Mouse (Mus musculus) liver, postnatal 0 days (tissue): ENCODE results near the gene Siah2. TPM values are rescaled to one million over a fixed set of nuclear protein-coding genes. Genes with fewer than 3 reads are reported as not detected.

Experiments
- ATAC-seq: fragments of 200-750 bp; cut with Nextera tagmentation; 2 replicates; pipeline ENCODE4 v1.8.0; 2017; ENCODE audit warnings: mild to moderate bottlenecking, moderate library complexity
- DNase-seq: peaks from one replicate; pipeline ENCODE4 v3.0.0-alpha.2; 2016
- H3K27ac ChIP-seq: fragments of 300-500 bp; sonication (generic); 2 replicates; pipeline ENCODE4 v1.5.1; 2014; ENCODE audit warnings: antibody characterized with exemption, moderate library complexity, mild to moderate bottlenecking, low read depth
- H3K27me3 ChIP-seq: fragments of 300-500 bp; sonication (generic); 2 replicates; pipeline ENCODE4 v1.6.1; 2014; ENCODE audit warnings: low read length, control low read depth, mixed read lengths; ENCODE audit not compliant: insufficient read depth
- H3K36me3 ChIP-seq: fragments of 300-500 bp; sonication (generic); replicated peaks from 2 replicates; pipeline ENCODE4 v1.6.1; 2014; ENCODE audit warnings: mild to moderate bottlenecking, control low read depth, low read length, moderate library complexity, mixed read lengths; ENCODE audit not compliant: insufficient read depth
- H3K4me1 ChIP-seq: fragments of 300-500 bp; sonication (generic); 2 replicates; pipeline ENCODE4 v1.6.1; 2014; ENCODE audit warnings: antibody characterized with exemption, mild to moderate bottlenecking, control low read depth; ENCODE audit not compliant: insufficient read depth
- H3K4me2 ChIP-seq: fragments of 300-500 bp; sonication (generic); 2 replicates; pipeline ENCODE4 v1.6.1; 2014; ENCODE audit warnings: low read depth, mild to moderate bottlenecking, low read length, moderate library complexity, mixed read lengths
- H3K4me3 ChIP-seq: fragments of 300-500 bp; sonication (generic); 2 replicates; pipeline ENCODE4 v1.5.1; 2014; ENCODE audit warnings: low read depth, low read length
- H3K9ac ChIP-seq: fragments of 300-500 bp; sonication (generic); replicated peaks from 2 replicates; pipeline ENCODE4 v1.6.1; 2014; ENCODE audit warnings: mild to moderate bottlenecking, moderate library complexity
- H3K9me3 ChIP-seq: fragments of 300-500 bp; sonication (generic); 2 replicates; pipeline ENCODE4 v1.6.1; 2016; ENCODE audit warnings: mild to moderate bottlenecking, control low read depth, low read length, mixed read lengths
- CTCF ChIP-seq: sonication (generic); IDR thresholded peaks from 2 replicates; pipeline ENCODE4 v1.5.1; 2016; ENCODE audit warnings: antibody characterized with exemption, low read depth
- EP300 ChIP-seq: IDR thresholded peaks from 2 replicates; pipeline ENCODE4 v1.6.1; 2016; ENCODE audit warnings: antibody characterized with exemption, low read depth, mild to moderate bottlenecking
- WGBS: fragments of 180-500 bp; shearing (Covaris S2); extraction: QIAGEN DNeasy Blood & Tissue Kit; methylation state at CpG from one replicate; pipeline ENCODE4 v1.1.7; 2014; ENCODE audit not compliant: insufficient replicate concordance; 5-methylcytosine and 5-hydroxymethylcytosine counted together
- polyA plus RNA-seq: library from polyadenylated mRNA; unstranded; fragments of >200 nt; fragmentation: Nextera tagmentation; extraction: Ambion mirVana; gene quantifications from 2 replicates; pipeline ENCODE4 v1.2.1, GENCODE M21; 2015

Siah2 gene
- polyA plus RNA-seq, 1 experiment from 2014 or later, result 7.1 TPM

- H3K36me3 ChIP-seq, result peaks cover 14% of the 10 kb centered on the region
- H3K9me3 ChIP-seq, result no peaks in the 10 kb centered on the region
- no peaks in the 10 kb centered on the region for H3K27me3 ChIP-seq
- 44% methylated on average over 4 of the region's 4 CpGs for WGBS
- H3K4me3 ChIP-seq, result no peak overlapping the region
- peak overlapping the region; percentile 32; the same call in 1 of the 2 replicates for H3K4me2 ChIP-seq
- DNase-seq (no peak), ATAC-seq (no peak)
- H3K4me1 ChIP-seq, result peaks cover 25% of the 10 kb centered on the region
- peak overlapping the region; percentile 74 for H3K27ac ChIP-seq
- TF ChIP-seq EP300, result no peak
- no peak for TF ChIP-seq CTCF
- no peak overlapping the region for H3K9ac ChIP-seq
These were observed 12.2 kb downstream of the Siah2 start for GRCm38 (mm10) chr3:58679996-58680395.

GRCm38 (mm10) chr3:58678905-58679304 lies 13.3 kb downstream of the Siah2 start:
- Histone ChIP-seq H3K36me3 (peaks cover 17% of the 10 kb centered on the region), H3K27ac (peak overlapping the region; percentile 74; the same call in 1 of the 2 replicates), H3K9ac (no peak overlapping the region), H3K9me3 (no peaks in the 10 kb centered on the region), H3K4me2 (no peak overlapping the region), H3K27me3 (no peaks in the 10 kb centered on the region), H3K4me3 (no peak overlapping the region), H3K4me1 (peaks cover 24% of the 10 kb centered on the region)
- TF ChIP-seq CTCF (no peak), EP300 (no peak)
- DNase-seq (no peak), ATAC-seq (no peak)
- 43% methylated on average over 2 of the region's 2 CpGs for WGBS

DNA sequence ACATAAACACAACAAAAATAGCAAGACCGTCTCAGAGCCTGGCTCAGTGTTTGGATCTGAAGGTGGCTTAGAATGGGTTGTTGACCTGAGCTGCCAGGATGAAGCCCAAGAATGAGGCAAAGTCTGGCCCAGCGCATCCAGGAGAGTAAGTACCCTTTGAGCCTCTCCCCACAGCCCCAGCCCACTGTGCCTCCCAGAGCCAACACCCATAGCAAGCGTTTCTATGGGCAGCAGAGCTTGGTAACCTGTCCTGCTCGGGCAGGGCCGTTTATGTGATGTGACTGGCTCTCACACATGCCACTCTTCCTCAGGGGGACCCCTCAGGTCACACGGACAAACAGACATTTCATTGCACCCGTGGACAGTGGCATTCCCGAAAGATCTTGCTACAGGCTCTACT lies 13.8 kb downstream of the Siah2 start:
- 56% methylated on average over 8 of the region's 8 CpGs for WGBS
- peaks cover 23% of the 10 kb centered on the region for H3K4me1 ChIP-seq
- TF ChIP-seq CTCF (no peak), EP300 (no peak)
- no peak overlapping the region for H3K4me3 ChIP-seq
- no peak for DNase-seq
- no peak overlapping the region for H3K4me2 ChIP-seq
- H3K27me3 ChIP-seq, result no peaks in the 10 kb centered on the region
- no peak overlapping the region for H3K9ac ChIP-seq
- no peak overlapping the region for H3K27ac ChIP-seq
- H3K9me3 ChIP-seq, result no peaks in the 10 kb centered on the region
- H3K36me3 ChIP-seq, result peaks cover 17% of the 10 kb centered on the region
- no peak for ATAC-seq

GRCm38 (mm10) chr3:58677615-58678014 lies 14.6 kb downstream of the Siah2 start:
- peaks cover 12% of the 10 kb centered on the region for H3K36me3 ChIP-seq
- WGBS, result 70% methylated on average over 3 of the region's 3 CpGs
- DNase-seq (no peak), ATAC-seq (no peak)
- peak overlapping the region; percentile 69 for H3K27ac ChIP-seq
- no peak for TF ChIP-seq CTCF
- no peak for TF ChIP-seq EP300
- no peaks in the 10 kb centered on the region for H3K27me3 ChIP-seq
- no peak overlapping the region for H3K4me2 ChIP-seq
- H3K4me3 ChIP-seq, result no peak overlapping the region
- H3K9ac ChIP-seq, result no peak overlapping the region
- H3K9me3 ChIP-seq, result no peaks in the 10 kb centered on the region
- H3K4me1 ChIP-seq, result peaks cover 16% of the 10 kb centered on the region

DNA sequence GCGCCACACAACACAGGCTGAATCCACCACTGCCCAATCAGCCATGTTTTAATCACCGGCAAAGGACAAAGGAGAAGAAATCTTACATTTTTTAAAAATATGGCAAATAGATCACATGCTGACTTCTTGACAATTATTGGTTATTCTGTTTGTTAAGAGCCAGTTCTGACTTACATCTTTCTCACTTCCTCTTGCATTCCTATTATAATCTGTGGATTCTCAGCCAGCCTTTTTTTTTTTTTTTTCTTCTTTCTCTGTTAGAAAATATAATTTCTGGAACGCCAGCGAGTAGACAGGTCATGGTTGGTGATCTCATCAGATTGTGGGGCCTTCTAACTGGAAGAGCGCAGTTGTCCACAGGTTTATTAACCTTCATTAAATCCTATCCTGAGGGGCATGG lies 18.9 kb downstream of the Siah2 start:
- H3K36me3 ChIP-seq, result peaks cover 12% of the 10 kb centered on the region
- no peak overlapping the region for H3K4me3 ChIP-seq
- DNase-seq (no peak), ATAC-seq (no peak)
- H3K9me3 ChIP-seq, result no peaks in the 10 kb centered on the region
- H3K27me3 ChIP-seq, result no peaks in the 10 kb centered on the region
- H3K4me1 ChIP-seq, result peaks cover 6% of the 10 kb centered on the region
- H3K27ac ChIP-seq, result no peak overlapping the region
- H3K4me2 ChIP-seq, result no peak overlapping the region
- H3K9ac ChIP-seq, result no peak overlapping the region
- 81% methylated on average over 5 of the region's 5 CpGs for WGBS
- TF ChIP-seq CTCF (no peak), EP300 (no peak)

GRCm38 (mm10) chr3:58672481-58673183 lies 19.6 kb downstream of the Siah2 start:
- 63% methylated on average over 4 of the region's 4 CpGs for WGBS
- Histone ChIP-seq H3K4me2 (no peak overlapping the region), H3K9ac (no peak overlapping the region), H3K4me1 (peaks cover 6% of the 10 kb centered on the region), H3K27ac (no peak overlapping the region), H3K36me3 (peaks cover 12% of the 10 kb centered on the region), H3K9me3 (no peaks in the 10 kb centered on the region), H3K27me3 (no peaks in the 10 kb centered on the region), H3K4me3 (no peak overlapping the region)
- TF ChIP-seq EP300, result no peak
- TF ChIP-seq CTCF, result no peak
- no peak for DNase-seq
- ATAC-seq, result no peak
